In genomic region chr12:83708160-83709092, GRCm38 (mm10) we compare ENCODE assay signal across 21 mouse cellular contexts. TPM values are rescaled to one million over a fixed set of nuclear protein-coding genes. Genes with fewer than 3 reads are reported as not detected.
A peak's percentile ranks its signal among the peaks of the same experiment; 100 is the strongest.
DNase-seq lines count a peak whose midpoint lies in the region; ATAC-seq and TF ChIP-seq lines count a peak whose summit lies in the region.
"Had no signal": no experiment of that assay in that cellular context is flagged by ENCODE, and none has a peak within 500 bp of the region (broad histone marks: within the 10 kb centered on the region; RNA-seq: fewer than 3 reads in every experiment).

No protein-coding gene starts in this region.

- H3K4me3 ChIP-seq in kidney, adult 2 months (ENCODE audit: insufficient read depth, low read depth, low read length): no peak overlapping the region
- H3K4me3 ChIP-seq in kidney, embryonic 16.5 days (ENCODE audit: low read length): no peak overlapping the region
- H3K4me3 ChIP-seq in intestine, postnatal 0 days (ENCODE audit: low read depth, low read length): no peak overlapping the region
- no peak overlapping the region for H3K4me3 ChIP-seq in liver, embryonic 16.5 days (ENCODE audit: low read depth, low read length)
- H3K4me3 ChIP-seq in midbrain, postnatal 0 days (ENCODE audit: low read depth, low read length): no peak overlapping the region
- H3K4me3 ChIP-seq: heart, embryonic 10.5 days; hindbrain, embryonic 15.5 days; midbrain, embryonic 12.5 days had no signal

- no peak overlapping the region for H3K27ac ChIP-seq in kidney, adult 2 months (ENCODE audit: insufficient read depth, low read depth, low read length)
- no peak overlapping the region for H3K27ac ChIP-seq in kidney, embryonic 16.5 days (ENCODE audit: low read length)
- peak overlapping the region; percentile 87 for H3K27ac ChIP-seq in intestine, postnatal 0 days (ENCODE audit: low read depth, low read length)
- no peak overlapping the region for H3K27ac ChIP-seq in liver, embryonic 16.5 days (ENCODE audit: low read length)
- H3K27ac ChIP-seq in midbrain, postnatal 0 days (ENCODE audit: low read depth, low read length): no peak overlapping the region
- H3K27ac ChIP-seq: heart, embryonic 10.5 days; hindbrain, embryonic 15.5 days; midbrain, embryonic 12.5 days had no signal

- no peak overlapping the region for H3K9ac ChIP-seq in kidney, embryonic 16.5 days (replicated peaks; ENCODE audit: low read length)
- H3K9ac ChIP-seq in intestine, postnatal 0 days (ENCODE audit: low read depth, low read length): 0 out of 2 replicates have a peak overlapping the region, but pooled peaks have one; percentile 0
- H3K9ac ChIP-seq in liver, embryonic 16.5 days (ENCODE audit: low read depth, low read length): no peak overlapping the region
- no peak overlapping the region for H3K9ac ChIP-seq in midbrain, postnatal 0 days (replicated peaks; ENCODE audit: low read length, poor library complexity, severe bottlenecking)
- H3K9ac ChIP-seq: hindbrain, embryonic 15.5 days; lung, embryonic 14.5 days; midbrain, embryonic 12.5 days had no signal

- peaks cover 9% of the 10 kb centered on the region; the same call in 1 of the 2 replicates for H3K4me1 ChIP-seq in kidney, adult 2 months (ENCODE audit: control insufficient read depth, insufficient read depth, low read length)
- no peaks in the 10 kb centered on the region for H3K4me1 ChIP-seq in kidney, embryonic 16.5 days (ENCODE audit: insufficient read depth, low read length)
- H3K4me1 ChIP-seq in intestine, postnatal 0 days (replicated peaks; ENCODE audit: control insufficient read depth, insufficient read depth, low read length): no peaks in the 10 kb centered on the region; the same call in 1 of the 2 replicates
- peaks cover 12% of the 10 kb centered on the region for H3K4me1 ChIP-seq in liver, embryonic 16.5 days (ENCODE audit: control insufficient read depth, low read depth, low read length)
- no peaks in the 10 kb centered on the region for H3K4me1 ChIP-seq in midbrain, postnatal 0 days (ENCODE audit: insufficient read depth, low read length)
- H3K4me1 ChIP-seq: heart, embryonic 10.5 days; hindbrain, embryonic 15.5 days; midbrain, embryonic 12.5 days had no signal

- ATAC-seq in kidney, embryonic 16.5 days (ENCODE audit: low FRiP score, low TSS enrichment): no peak
- peak; percentile 94 for ATAC-seq in intestine, postnatal 0 days
- ATAC-seq in liver, embryonic 16.5 days (ENCODE audit: low read depth): peak; percentile 53; the same call in 1 of the 2 replicates
- no peak for ATAC-seq in midbrain, postnatal 0 days (ENCODE audit: low FRiP score)

- no peaks in the 10 kb centered on the region for H3K27me3 ChIP-seq in kidney, adult 2 months (replicated peaks; ENCODE audit: control insufficient read depth, insufficient read depth, low read length)
- H3K27me3 ChIP-seq in kidney, embryonic 16.5 days (ENCODE audit: insufficient read depth, low read length): no peaks in the 10 kb centered on the region
- no peaks in the 10 kb centered on the region for H3K27me3 ChIP-seq in intestine, postnatal 0 days (replicated peaks; ENCODE audit: control insufficient read depth, insufficient read depth, low read length)
- H3K27me3 ChIP-seq in liver, embryonic 16.5 days (ENCODE audit: control insufficient read depth, insufficient read depth, low read depth, low read length): no peaks in the 10 kb centered on the region
- no peaks in the 10 kb centered on the region for H3K27me3 ChIP-seq in midbrain, postnatal 0 days (ENCODE audit: insufficient read depth, low read length)
- H3K27me3 ChIP-seq: hindbrain, embryonic 15.5 days; midbrain, embryonic 12.5 days had no signal

- 61% methylated on average over 7 of the region's 7 CpGs for WGBS in kidney, adult 2 months
- WGBS in kidney, embryonic 16.5 days: 80% methylated on average over 7 of the region's 7 CpGs
- WGBS in intestine, postnatal 0 days: 38% methylated on average over 7 of the region's 7 CpGs
- WGBS in liver, embryonic 16.5 days (ENCODE audit: insufficient replicate concordance): 70% methylated on average over 7 of the region's 7 CpGs
- WGBS in midbrain, postnatal 0 days: 90% methylated on average over 7 of the region's 7 CpGs

- no peak overlapping the region for H3K4me2 ChIP-seq in kidney, embryonic 16.5 days (replicated peaks; ENCODE audit: low read depth, low read length)
- peak overlapping the region; percentile 32; the same call in 1 of the 2 replicates for H3K4me2 ChIP-seq in intestine, postnatal 0 days (replicated peaks; ENCODE audit: low read depth)
- 0 out of 2 replicates have a peak overlapping the region, but pooled peaks have one; percentile 18 for H3K4me2 ChIP-seq in liver, embryonic 16.5 days (ENCODE audit: low read depth, low read length)
- no peak overlapping the region for H3K4me2 ChIP-seq in midbrain, postnatal 0 days (ENCODE audit: low read depth, low read length, poor library complexity, severe bottlenecking)
- H3K4me2 ChIP-seq: hindbrain, embryonic 15.5 days; lung, embryonic 14.5 days; midbrain, embryonic 12.5 days had no signal

- no peaks in the 10 kb centered on the region for H3K36me3 ChIP-seq in kidney, adult 2 months (ENCODE audit: control insufficient read depth, insufficient read depth, low read length)
- H3K36me3 ChIP-seq in kidney, embryonic 16.5 days (ENCODE audit: insufficient read depth, low read length): peaks cover 20% of the 10 kb centered on the region; the same call in 1 of the 2 replicates
- H3K36me3 ChIP-seq in intestine, postnatal 0 days (ENCODE audit: control insufficient read depth, insufficient read depth): peaks cover 26% of the 10 kb centered on the region
- 0 out of 2 replicates have a peak, but pooled peaks cover 3% of the 10 kb centered on the region for H3K36me3 ChIP-seq in liver, embryonic 16.5 days (ENCODE audit: control insufficient read depth, insufficient read depth)
- H3K36me3 ChIP-seq in midbrain, postnatal 0 days (ENCODE audit: insufficient read depth, low read length): peaks cover 13% of the 10 kb centered on the region

- TF ChIP-seq CTCF in kidney, adult 2 months (conservative IDR thresholded peaks at IDR 0.05; ENCODE audit: insufficient read depth, insufficient read length, low read depth, low read length): no peak
- no peak for TF ChIP-seq CTCF in intestine, postnatal 0 days (IDR thresholded peaks at IDR 0.05; ENCODE audit: low read depth)
- no peak for TF ChIP-seq CTCF in midbrain, postnatal 0 days (IDR thresholded peaks at IDR 0.05)

- DNase-seq in kidney, adult 2 months: peak; percentile 63
- no peak for DNase-seq in midbrain, postnatal 0 days (ENCODE audit: low spot score)
- DNase-seq in right cerebral cortex, adult 2 months (ENCODE audit: low spot score in 2 of 2): no peak
- no peak for DNase-seq in adrenal gland, postnatal 14 days
- DNase-seq: adrenal gland, adult 8-10 months; cerebellum, adult 9-11 months; gastrocnemius, postnatal 14 days; heart, postnatal 14 days; kidney, adult 9 months; kidney, postnatal 4 days; layer of hippocampus, postnatal 36 days; left cerebral cortex, postnatal 4 days; lung, embryonic 14.5 days; lung, postnatal 4 days; thymus, postnatal 36 days had no signal

- no peaks in the 10 kb centered on the region for H3K9me3 ChIP-seq in kidney, embryonic 16.5 days (ENCODE audit: low read length)
- no peaks in the 10 kb centered on the region for H3K9me3 ChIP-seq in intestine, postnatal 0 days (ENCODE audit: control insufficient read depth)
- no peaks in the 10 kb centered on the region for H3K9me3 ChIP-seq in liver, embryonic 16.5 days (replicated peaks; ENCODE audit: control insufficient read depth, low read length)
- H3K9me3 ChIP-seq in midbrain, postnatal 0 days (ENCODE audit: low read length): no peaks in the 10 kb centered on the region
- H3K9me3 ChIP-seq: heart, embryonic 10.5 days; hindbrain, embryonic 15.5 days; midbrain, embryonic 12.5 days had no signal

- TF ChIP-seq POLR2A in kidney, adult 2 months (IDR thresholded peaks at IDR 0.05; ENCODE audit: low read depth, low read length): no peak

RNA-seq across cellular contexts. Expression of gene Psen1, which starts 20.5 kb away (rescaled TPM):
- polyA plus RNA-seq in kidney, adult 2 months (2012; rRNA removed): 32.7 and 39.0 TPM in 2 replicates
- polyA plus RNA-seq in kidney, embryonic 16.5 days (2015; fragmentation: Nextera tagmentation; extraction: Ambion mirVana): 70.0 and 72.7 TPM in 2 replicates
- polyA plus RNA-seq in intestine, postnatal 0 days (2015; fragmentation: Nextera tagmentation; extraction: Ambion mirVana): 89.5 and 92.4 TPM in 2 replicates
- polyA plus RNA-seq in liver, embryonic 16.5 days (2015; fragmentation: Nextera tagmentation; extraction: Ambion mirVana): 19.2 and 22.5 TPM in 2 replicates
- total RNA-seq in midbrain, postnatal 0 days (2014; rRNA removed): 64.6 and 68.5 TPM in 2 replicates
- 57.1 and 58.2 TPM in 2 replicates for polyA plus RNA-seq in midbrain, postnatal 0 days (2015; fragmentation: Nextera tagmentation; extraction: Ambion mirVana)
- total RNA-seq in adrenal gland, postnatal 14 days (2021): 53.6 and 62.6 TPM in 2 replicates

RNA-seq across cellular contexts. Expression of gene Papln, which starts 55.0 kb away (rescaled TPM):
- 2.4 and 3.0 TPM in 2 replicates for polyA plus RNA-seq in kidney, adult 2 months (2012; rRNA removed)
- polyA plus RNA-seq in kidney, embryonic 16.5 days (2015; fragmentation: Nextera tagmentation; extraction: Ambion mirVana): 2.7 and 3.0 TPM in 2 replicates
- polyA plus RNA-seq in intestine, postnatal 0 days (2015; fragmentation: Nextera tagmentation; extraction: Ambion mirVana): 1.7 and 1.8 TPM in 2 replicates
- 1.3 and 1.7 TPM in 2 replicates for polyA plus RNA-seq in liver, embryonic 16.5 days (2015; fragmentation: Nextera tagmentation; extraction: Ambion mirVana)
- 2.4 and 2.7 TPM in 2 replicates for total RNA-seq in midbrain, postnatal 0 days (2014; rRNA removed)
- polyA plus RNA-seq in midbrain, postnatal 0 days (2015; fragmentation: Nextera tagmentation; extraction: Ambion mirVana): 0.33 and 0.37 TPM in 2 replicates
- 8.5 and 9.1 TPM in 2 replicates for total RNA-seq in adrenal gland, postnatal 14 days (2021)

Comparison
In these comparisons a context has a peak if more than half of its experiments do, and no peak if none do; other contexts are left out.
1. ATAC-seq: peak in intestine, postnatal 0 days (single experiment) and liver, embryonic 16.5 days (single experiment); none in kidney, embryonic 16.5 days (single experiment) and midbrain, postnatal 0 days (single experiment).
2. H3K4me2 ChIP-seq: peak in intestine, postnatal 0 days (single experiment) and liver, embryonic 16.5 days (single experiment); none in kidney, embryonic 16.5 days (single experiment) and midbrain, postnatal 0 days (single experiment).